Mouse (Mus musculus): ENCODE measurements at regions not wholly inside any gene's neighbourhood (a gene's known extent, or its start where the extent isn't known, plus 50 kb on each side); places are given as distances from the start of the nearest gene placed in this dataset.

GRCm38 (mm10) chr1:100781006-100781405 lies 1008.4 kb downstream of the Cntnap5b start:
- DNase-seq = peak in 1 of 2 experiments; percentile 21

GRCm38 (mm10) chr1:100787766-100788165 lies 1015.2 kb downstream of the Cntnap5b start:
- no peak for DNase-seq

DNA sequence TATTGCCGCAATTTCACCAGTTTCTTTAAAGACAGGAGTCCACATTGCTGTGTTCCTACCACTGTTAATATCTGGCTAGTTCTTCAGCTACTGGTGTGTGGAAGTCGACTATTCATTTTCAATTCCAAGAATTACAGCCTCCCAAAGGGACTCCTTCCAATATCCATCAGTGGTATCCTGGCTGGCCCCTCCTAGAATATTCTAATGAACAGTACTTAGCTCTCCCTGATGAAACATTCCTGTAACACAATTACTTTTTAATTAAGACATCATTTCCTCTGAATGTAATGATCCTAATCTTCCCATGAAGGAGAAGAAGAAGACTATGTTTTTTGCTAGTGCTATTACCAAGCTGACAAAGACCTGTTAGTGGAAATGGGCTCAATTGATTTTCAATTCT lies 1028.5 kb downstream of the Cntnap5b start:
- no peak for DNase-seq
